Mouse (Mus musculus) limb, embryonic 13.5 days (tissue): ENCODE data around the gene Wdr72. TPM values are rescaled to one million over a fixed set of nuclear protein-coding genes. Genes with fewer than 3 reads are reported as not detected.

Source experiments
- ATAC-seq: fragments of 200-750 bp; cut with Nextera tagmentation; 2 replicates; pipeline ENCODE4 v1.8.0; 2017; ENCODE audit warnings: low read depth, moderate number of reproducible peaks, moderate TSS enrichment; ENCODE audit not compliant: low FRiP score
- H3K27ac ChIP-seq: fragments of 300-500 bp; sonication (generic); 2 replicates; pipeline ENCODE4 v1.5.1; 2015; ENCODE audit warnings: inconsistent platforms, mild to moderate bottlenecking, moderate library complexity
- H3K27me3 ChIP-seq: fragments of 300-500 bp; sonication (generic); 2 replicates; pipeline ENCODE4 v1.6.1; 2015; ENCODE audit warnings: mild to moderate bottlenecking, inconsistent platforms
- H3K36me3 ChIP-seq: fragments of 300-500 bp; sonication (generic); 2 replicates; pipeline ENCODE4 v1.6.1; 2015; ENCODE audit warnings: inconsistent platforms, mild to moderate bottlenecking, moderate library complexity
- H3K4me1 ChIP-seq: fragments of 300-500 bp; sonication (generic); 2 replicates; pipeline ENCODE4 v1.6.1; 2015; ENCODE audit warnings: inconsistent platforms
- H3K4me2 ChIP-seq: fragments of 300-500 bp; sonication (generic); replicated peaks from 2 replicates; pipeline ENCODE4 v1.6.1; 2015; ENCODE audit warnings: inconsistent platforms, mild to moderate bottlenecking, moderate library complexity
- H3K4me3 ChIP-seq: fragments of 300-500 bp; sonication (generic); 2 replicates; pipeline ENCODE4 v1.5.1; 2015; ENCODE audit warnings: moderate library complexity, mild to moderate bottlenecking, inconsistent platforms
- H3K9ac ChIP-seq: fragments of 300-500 bp; sonication (generic); 2 replicates; pipeline ENCODE4 v1.6.1; 2015; ENCODE audit warnings: mild to moderate bottlenecking, inconsistent platforms
- H3K9me3 ChIP-seq: fragments of 300-500 bp; sonication (generic); 2 replicates; pipeline ENCODE4 v1.6.1; 2016; ENCODE audit warnings: inconsistent platforms
- whole genome bisulfite sequencing: fragments of 180-500 bp; shearing (Covaris S2); methylation state at CpG from one replicate; pipeline ENCODE4 v1.1.7; 2015; 5-methylcytosine and 5-hydroxymethylcytosine counted together
- polyA plus RNA-seq: library from polyadenylated mRNA; unstranded; fragments of >200 nt; fragmentation: Nextera tagmentation; extraction: Ambion mirVana; gene quantifications from 2 replicates; pipeline ENCODE4 v1.2.1, GENCODE M21; 2015

Wdr72 gene
- polyA plus RNA-seq, 1 experiment from 2014 or later, result 0.52 TPM

- H3K36me3 ChIP-seq, result no peaks in the 10 kb centered on the region
- no peak for ATAC-seq
- H3K4me3 ChIP-seq, result no peak overlapping the region
- H3K27me3 ChIP-seq, result no peaks in the 10 kb centered on the region
- H3K27ac ChIP-seq, result no peak overlapping the region
- H3K4me1 ChIP-seq, result no peaks in the 10 kb centered on the region
- WGBS, result 48% methylated on average over 9 of the region's 9 CpGs
- no peaks in the 10 kb centered on the region for H3K9me3 ChIP-seq
- H3K4me2 ChIP-seq, result no peak overlapping the region
- no peak overlapping the region for H3K9ac ChIP-seq
Observed at GRCm38 (mm10) chr9:74330706-74331495, 220.7 kb downstream of the Wdr72 start.

- Histone ChIP-seq H3K4me1 (no peaks in the 10 kb centered on the region), H3K9me3 (no peaks in the 10 kb centered on the region), H3K4me3 (no peak overlapping the region), H3K27me3 (no peaks in the 10 kb centered on the region), H3K4me2 (no peak overlapping the region), H3K27ac (no peak overlapping the region), H3K9ac (no peak overlapping the region), H3K36me3 (no peaks in the 10 kb centered on the region)
- 86% methylated on average over 3 of the region's 3 CpGs for WGBS
- no peak for ATAC-seq
Observed at GRCm38 (mm10) chr9:74332321-74332720, 222.2 kb downstream of the Wdr72 start.

Other genes starting within 250 kb of the Wdr72 start
- gene Unc13c, start 141.4 kb upstream of the Wdr72 start, polyA plus RNA-seq, result 0.89 and 1.1 TPM in 2 replicates